Mouse (Mus musculus): ENCODE results near the gene Filip1.

DNA sequence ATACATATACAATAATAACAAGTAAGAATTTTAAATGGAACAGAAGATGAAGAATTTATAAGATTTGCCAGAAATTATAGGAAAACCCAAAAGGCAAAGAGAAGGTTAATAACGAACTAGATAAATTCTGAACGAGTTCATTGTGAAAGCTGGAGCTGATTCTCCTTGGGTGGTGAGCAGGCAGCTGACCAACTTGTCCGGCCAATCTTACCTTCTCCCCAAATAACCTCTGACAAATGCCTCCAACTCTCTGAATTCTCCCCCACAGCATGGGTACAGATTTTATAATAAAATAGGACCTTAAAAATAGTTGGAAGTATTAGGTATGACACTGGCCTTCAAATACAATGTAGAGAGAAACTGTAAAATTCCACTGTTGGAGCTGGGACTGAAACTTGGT lies 84.6 kb downstream of the Filip1 start:
- TF ChIP-seq CTCF (IDR thresholded peaks at IDR 0.05; ENCODE audit: low read depth) (no peak), EP300 (IDR thresholded peaks at IDR 0.05; ENCODE audit: low read depth) (no peak)
